Mouse (Mus musculus): ENCODE measurements at regions not wholly inside any gene's neighbourhood (a gene's known extent, or its start where the extent isn't known, plus 50 kb on each side); places are given as distances from the start of the nearest gene placed in this dataset.

DNA sequence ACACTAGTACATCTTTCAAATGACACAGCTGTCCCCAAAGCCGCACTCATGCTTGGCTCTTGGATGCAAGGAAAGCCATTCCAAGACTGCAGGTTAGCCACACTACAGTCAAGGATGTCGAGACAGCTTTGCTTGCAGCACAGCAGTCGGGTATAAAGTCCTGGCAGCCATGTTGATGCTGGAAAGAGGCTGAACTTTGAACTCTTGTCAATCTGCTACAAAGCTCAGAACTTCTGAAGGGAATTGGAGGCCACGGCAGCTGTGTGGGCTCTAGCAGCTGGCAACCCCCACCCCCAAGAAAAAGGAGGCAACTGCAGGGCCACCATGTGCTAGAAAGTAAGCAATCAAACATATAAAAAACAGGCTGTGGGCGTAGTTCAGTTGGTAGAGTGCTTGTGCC, 90.0 kb upstream of the Zcchc2 start:
- Histone ChIP-seq H3K4me2 (ENCODE audit: low read depth, low read length, severe bottlenecking) (no peak overlapping the region), H3K4me3 (ENCODE audit: low read depth, low read length) (no peak overlapping the region), H3K4me1 (replicated peaks; ENCODE audit: control insufficient read depth, insufficient read depth, low read length) (no peaks in the 10 kb centered on the region), H3K36me3 (ENCODE audit: control insufficient read depth, insufficient read depth, low read length) (no peaks in the 10 kb centered on the region), H3K9me3 (ENCODE audit: control insufficient read depth, low read length) (no peaks in the 10 kb centered on the region), H3K27ac (ENCODE audit: low read depth, low read length) (no peak overlapping the region), H3K27me3 (ENCODE audit: control insufficient read depth, insufficient read depth, low read length) (no peaks in the 10 kb centered on the region), H3K9ac (ENCODE audit: low read length) (no peak overlapping the region)
- no peak for ATAC-seq (replicated peaks; ENCODE audit: low FRiP score)
- no peak for DNase-seq (ENCODE audit: low spot score)
- WGBS: 75% methylated on average over 5 of the region's 5 CpGs

DNA sequence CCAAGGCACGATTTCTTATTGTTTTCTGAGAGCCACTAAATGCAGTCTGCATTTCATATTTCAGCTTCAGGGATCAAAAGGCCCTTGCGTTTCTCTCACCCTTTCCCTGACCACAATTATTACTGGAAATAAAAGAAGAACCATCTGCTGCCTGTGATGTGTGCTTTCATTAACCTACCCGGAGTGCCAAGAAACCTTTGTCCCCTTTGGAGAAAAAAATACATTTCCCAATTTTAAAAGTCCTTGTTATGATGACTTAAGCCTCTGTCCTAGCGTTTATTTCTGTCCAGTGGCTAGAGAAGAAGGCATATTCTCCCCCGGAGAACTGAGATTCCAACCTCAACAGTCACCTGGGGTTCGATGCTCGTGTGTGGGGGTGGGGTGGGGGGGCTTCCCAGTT, 89.3 kb upstream of the Zcchc2 start:
- ATAC-seq (replicated peaks; ENCODE audit: low FRiP score) (no peak), DNase-seq (ENCODE audit: low spot score) (no peak)
- WGBS: 82% methylated on average over 7 of the region's 7 CpGs
- Histone ChIP-seq H3K4me1 (replicated peaks; ENCODE audit: control insufficient read depth, insufficient read depth, low read length) (no peaks in the 10 kb centered on the region), H3K27me3 (ENCODE audit: control insufficient read depth, insufficient read depth, low read length) (no peaks in the 10 kb centered on the region), H3K9ac (ENCODE audit: low read length) (no peak overlapping the region), H3K27ac (ENCODE audit: low read depth, low read length) (no peak overlapping the region), H3K36me3 (ENCODE audit: control insufficient read depth, insufficient read depth, low read length) (no peaks in the 10 kb centered on the region), H3K4me3 (ENCODE audit: low read depth, low read length) (no peak overlapping the region), H3K4me2 (ENCODE audit: low read depth, low read length, severe bottlenecking) (no peak overlapping the region), H3K9me3 (ENCODE audit: control insufficient read depth, low read length) (no peaks in the 10 kb centered on the region)

DNA sequence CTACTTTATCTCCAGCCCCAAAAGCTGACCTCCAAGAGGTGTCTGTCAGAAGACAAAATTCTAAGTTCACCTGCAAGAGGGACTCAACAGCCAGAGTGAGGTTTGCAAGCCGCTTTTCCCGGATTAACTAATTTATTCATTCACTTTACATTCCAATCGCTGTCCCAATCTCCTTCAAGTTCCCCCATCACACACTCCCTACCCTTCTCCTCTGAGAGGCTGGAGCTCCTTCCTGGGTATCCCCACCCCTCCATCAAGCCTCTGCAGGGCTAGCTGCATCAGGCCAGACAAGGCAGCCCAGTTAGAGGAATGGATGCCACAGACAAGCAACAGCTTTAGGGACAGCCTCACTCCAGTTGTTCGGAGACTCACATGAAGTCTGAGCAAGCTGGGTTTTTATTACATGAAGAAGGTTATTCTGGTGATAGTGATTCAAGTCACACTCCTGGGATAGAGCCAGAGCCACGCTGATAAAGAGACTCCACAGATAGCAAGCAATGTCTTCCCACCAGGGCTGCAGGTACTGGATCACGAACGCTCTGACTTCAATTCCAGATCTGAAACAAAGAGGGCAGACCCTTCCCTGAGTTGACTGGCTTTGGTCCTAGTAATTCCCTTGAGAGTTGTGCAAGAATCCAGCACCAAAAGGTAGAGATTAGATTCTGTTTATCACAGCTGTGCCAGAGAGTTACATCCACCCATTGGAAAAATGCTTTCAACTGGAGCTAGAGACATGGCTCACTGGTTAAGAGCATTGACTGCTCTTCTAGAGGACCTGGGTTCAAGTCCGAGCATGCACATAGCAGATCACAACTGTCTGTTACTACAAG, 86.7 kb upstream of the Zcchc2 start:
- H3K4me2 ChIP-seq (ENCODE audit: low read depth, low read length, severe bottlenecking): no peak overlapping the region
- no peak for ATAC-seq (replicated peaks; ENCODE audit: low FRiP score)

DNA sequence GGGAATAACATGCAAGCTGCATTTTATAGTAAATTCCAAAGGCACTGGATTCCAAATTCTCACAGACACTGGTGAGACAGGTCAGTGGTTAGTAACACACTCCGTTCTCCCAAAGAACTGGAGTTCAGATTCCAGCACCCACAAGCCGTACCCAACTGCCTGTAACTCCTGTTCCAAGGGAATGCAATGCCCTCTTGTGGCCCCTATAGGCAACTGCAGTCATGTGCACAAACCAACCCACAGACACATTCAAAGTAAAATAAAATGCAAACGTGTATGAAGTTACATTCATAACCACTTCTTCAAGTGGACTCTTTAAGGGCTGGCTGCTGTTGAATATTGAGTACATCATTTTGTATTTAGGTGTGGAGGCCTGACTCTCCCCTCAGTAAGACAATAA, 85.5 kb upstream of the Zcchc2 start:
- ATAC-seq (replicated peaks; ENCODE audit: low FRiP score) (no peak), DNase-seq (ENCODE audit: low spot score) (peak; percentile 30)
- Histone ChIP-seq H3K27me3 (ENCODE audit: control insufficient read depth, insufficient read depth, low read length) (no peaks in the 10 kb centered on the region), H3K36me3 (ENCODE audit: control insufficient read depth, insufficient read depth, low read length) (no peaks in the 10 kb centered on the region), H3K9ac (ENCODE audit: low read length) (no peak overlapping the region), H3K9me3 (ENCODE audit: control insufficient read depth, low read length) (no peaks in the 10 kb centered on the region), H3K4me1 (replicated peaks; ENCODE audit: control insufficient read depth, insufficient read depth, low read length) (no peaks in the 10 kb centered on the region; the same call in 1 of the 2 replicates), H3K4me2 (ENCODE audit: low read depth, low read length, severe bottlenecking) (no peak overlapping the region), H3K27ac (ENCODE audit: low read depth, low read length) (no peak overlapping the region), H3K4me3 (ENCODE audit: low read depth, low read length) (no peak overlapping the region)
- WGBS: 88% methylated on average over 3 of the region's 3 CpGs

More for the DNA sequence above, 86.7 kb upstream of the Zcchc2 start:
- H3K27me3 ChIP-seq (ENCODE audit: control insufficient read depth, insufficient read depth, low read length): no peaks in the 10 kb centered on the region
- peak; percentile 41 for DNase-seq (ENCODE audit: low spot score)
- no peaks in the 10 kb centered on the region; the same call in 1 of the 2 replicates for H3K4me1 ChIP-seq (replicated peaks; ENCODE audit: control insufficient read depth, insufficient read depth, low read length)
- no peak overlapping the region for H3K9ac ChIP-seq (ENCODE audit: low read length)
- no peaks in the 10 kb centered on the region for H3K36me3 ChIP-seq (ENCODE audit: control insufficient read depth, insufficient read depth, low read length)
- WGBS: 71% methylated on average over 8 of the region's 8 CpGs
- H3K27ac ChIP-seq (ENCODE audit: low read depth, low read length): no peak overlapping the region
- H3K9me3 ChIP-seq (ENCODE audit: control insufficient read depth, low read length): no peaks in the 10 kb centered on the region
- no peak overlapping the region for H3K4me3 ChIP-seq (ENCODE audit: low read depth, low read length)

DNA sequence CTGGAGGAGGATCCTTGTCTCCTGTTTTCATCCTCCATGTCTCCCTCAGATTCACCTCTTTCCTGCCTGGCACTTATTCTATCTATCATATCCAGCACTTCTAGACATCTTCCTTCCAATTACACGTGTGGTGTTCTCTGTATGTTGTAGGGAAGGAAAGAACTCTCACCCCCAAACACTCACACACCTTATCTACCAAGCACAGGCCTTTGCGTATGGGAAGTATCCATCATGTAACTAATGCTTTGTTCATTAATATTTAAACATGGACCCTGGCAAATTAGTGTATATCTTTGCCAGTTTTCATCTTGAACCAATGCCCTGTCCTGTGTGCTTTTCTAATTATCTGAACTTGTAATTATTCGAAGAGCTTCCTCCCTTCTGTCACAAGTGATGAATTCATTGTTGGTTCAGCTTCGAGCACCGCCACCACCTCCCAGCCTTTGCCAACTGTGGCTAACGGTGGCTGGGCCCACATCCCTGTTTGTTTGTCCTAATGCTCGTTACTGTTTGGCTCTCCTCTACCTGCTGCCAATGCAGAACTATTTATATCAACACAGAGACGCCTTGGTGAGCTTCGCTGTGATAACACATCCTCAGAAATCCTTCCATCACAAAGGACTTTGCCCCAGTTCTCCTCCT, 84.3 kb upstream of the Zcchc2 start:
- ATAC-seq (replicated peaks; ENCODE audit: low FRiP score): no peak
- WGBS: 74% methylated on average over 9 of the region's 9 CpGs

DNA sequence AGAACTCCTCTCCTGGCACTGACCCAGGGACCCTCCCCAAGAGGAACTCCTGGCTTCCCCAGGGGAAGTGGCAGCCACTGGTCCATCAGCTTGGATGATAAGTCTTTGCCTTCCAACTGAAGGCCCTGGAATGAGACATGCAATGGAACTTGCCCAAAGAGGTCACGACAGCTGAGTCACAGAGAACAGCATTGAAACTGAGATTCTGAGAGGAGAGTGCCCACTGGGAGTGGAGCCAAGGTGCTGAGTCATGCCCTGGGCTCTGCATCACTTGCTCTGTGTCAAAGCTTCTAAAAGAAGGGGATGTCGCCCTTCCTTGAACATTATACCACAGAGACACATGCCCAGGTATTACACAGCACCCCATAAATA, 83.8 kb upstream of the Zcchc2 start:
- peak; percentile 42 for DNase-seq (ENCODE audit: low spot score)
- Histone ChIP-seq H3K4me2 (ENCODE audit: low read depth, low read length, severe bottlenecking) (no peak overlapping the region), H3K9ac (ENCODE audit: low read length) (no peak overlapping the region)

More for the DNA sequence above, 84.3 kb upstream of the Zcchc2 start:
- H3K9me3 ChIP-seq (ENCODE audit: control insufficient read depth, low read length): no peaks in the 10 kb centered on the region
- H3K4me3 ChIP-seq (ENCODE audit: low read depth, low read length): no peak overlapping the region
- no peaks in the 10 kb centered on the region; the same call in 1 of the 2 replicates for H3K4me1 ChIP-seq (replicated peaks; ENCODE audit: control insufficient read depth, insufficient read depth, low read length)
- no peaks in the 10 kb centered on the region for H3K27me3 ChIP-seq (ENCODE audit: control insufficient read depth, insufficient read depth, low read length)
- no peaks in the 10 kb centered on the region for H3K36me3 ChIP-seq (ENCODE audit: control insufficient read depth, insufficient read depth, low read length)
- H3K27ac ChIP-seq (ENCODE audit: low read depth, low read length): no peak overlapping the region
- H3K9ac ChIP-seq (ENCODE audit: low read length): no peak overlapping the region
- no peak for DNase-seq (ENCODE audit: low spot score)
- H3K4me2 ChIP-seq (ENCODE audit: low read depth, low read length, severe bottlenecking): no peak overlapping the region

DNA sequence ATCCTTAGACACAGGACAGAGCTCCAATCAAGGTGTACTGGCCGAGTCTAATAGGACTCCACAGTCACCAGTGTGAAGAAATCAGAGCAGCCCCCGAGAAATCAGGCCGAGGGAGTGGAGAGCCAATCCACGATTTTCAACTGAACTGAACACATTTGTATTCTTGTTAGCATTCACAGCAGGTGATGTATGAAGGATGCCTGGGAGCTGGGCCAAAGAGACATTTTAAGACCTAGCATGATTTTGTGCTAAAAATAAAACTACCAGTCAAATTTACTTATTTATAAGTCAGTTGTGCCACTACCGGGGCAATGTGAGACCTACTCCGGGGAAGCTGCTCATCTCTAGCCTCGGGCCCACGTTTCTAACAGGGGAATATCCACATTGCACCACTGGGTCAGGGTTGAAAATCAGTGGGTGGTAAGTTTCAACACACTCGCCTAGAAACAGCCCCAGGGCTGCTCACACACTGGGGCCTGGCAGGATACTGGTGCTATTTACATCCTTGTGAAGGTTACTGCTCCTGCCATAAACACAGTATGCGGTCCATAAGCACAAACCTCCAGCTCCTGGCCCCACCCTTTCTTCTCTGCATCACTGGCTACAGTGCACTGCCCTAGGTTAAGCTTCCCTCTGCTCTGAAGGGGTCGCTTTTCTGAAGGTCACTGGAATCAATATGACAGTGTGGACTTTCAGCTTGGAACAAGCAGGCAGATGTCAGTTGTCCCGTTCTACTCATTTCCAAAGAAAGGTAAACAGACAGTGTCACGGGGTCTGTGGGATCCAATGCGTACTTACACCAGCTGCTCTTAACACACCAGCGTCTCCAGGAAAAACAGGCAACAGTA, 82.0 kb upstream of the Zcchc2 start:
- ATAC-seq (replicated peaks; ENCODE audit: low FRiP score) (0 out of 2 replicates have a peak, but pooled peaks have one; percentile 30), DNase-seq (ENCODE audit: low spot score) (peak; percentile 36)
- Histone ChIP-seq H3K9me3 (ENCODE audit: control insufficient read depth, low read length) (no peaks in the 10 kb centered on the region), H3K27ac (ENCODE audit: low read depth, low read length) (no peak overlapping the region), H3K36me3 (ENCODE audit: control insufficient read depth, insufficient read depth, low read length) (no peaks in the 10 kb centered on the region), H3K4me2 (ENCODE audit: low read depth, low read length, severe bottlenecking) (no peak overlapping the region), H3K4me3 (ENCODE audit: low read depth, low read length) (no peak overlapping the region), H3K4me1 (replicated peaks; ENCODE audit: control insufficient read depth, insufficient read depth, low read length) (no peaks in the 10 kb centered on the region; the same call in 1 of the 2 replicates), H3K27me3 (ENCODE audit: control insufficient read depth, insufficient read depth, low read length) (no peaks in the 10 kb centered on the region), H3K9ac (ENCODE audit: low read length) (no peak overlapping the region)
- WGBS: 65% methylated on average over 15 of the region's 15 CpGs

More for the DNA sequence above, 83.8 kb upstream of the Zcchc2 start:
- no peak for ATAC-seq (replicated peaks; ENCODE audit: low FRiP score)
- Histone ChIP-seq H3K4me3 (ENCODE audit: low read depth, low read length) (no peak overlapping the region), H3K9me3 (ENCODE audit: control insufficient read depth, low read length) (no peaks in the 10 kb centered on the region), H3K36me3 (ENCODE audit: control insufficient read depth, insufficient read depth, low read length) (no peaks in the 10 kb centered on the region), H3K27me3 (ENCODE audit: control insufficient read depth, insufficient read depth, low read length) (no peaks in the 10 kb centered on the region), H3K4me1 (replicated peaks; ENCODE audit: control insufficient read depth, insufficient read depth, low read length) (no peaks in the 10 kb centered on the region; the same call in 1 of the 2 replicates), H3K27ac (ENCODE audit: low read depth, low read length) (no peak overlapping the region)
- WGBS: 91% methylated on average over 2 of the region's 2 CpGs

DNA sequence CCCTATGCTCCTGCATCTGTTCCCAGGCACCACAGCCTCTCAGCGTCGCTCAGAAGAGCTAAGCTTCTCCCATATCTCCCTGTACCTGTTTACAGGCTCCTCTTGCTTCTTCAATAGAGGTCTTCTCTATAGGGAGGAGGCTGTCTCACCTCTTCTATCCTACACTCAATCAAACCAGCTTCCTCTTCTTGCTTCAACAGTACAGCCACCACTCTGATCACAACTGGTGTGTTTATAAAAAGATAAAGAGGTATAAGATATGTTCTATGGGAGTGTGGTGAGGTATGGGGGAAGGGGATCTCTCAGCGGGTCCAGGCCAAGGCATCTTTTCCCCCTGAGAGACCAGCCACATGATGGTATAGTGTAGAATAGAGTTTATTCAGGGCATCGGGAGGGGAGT, 81.1 kb upstream of the Zcchc2 start:
- H3K9ac ChIP-seq (ENCODE audit: low read length): no peak overlapping the region
- H3K4me2 ChIP-seq (ENCODE audit: low read depth, low read length, severe bottlenecking): no peak overlapping the region
- 81% methylated on average over 4 of the region's 4 CpGs for WGBS
- H3K4me1 ChIP-seq (replicated peaks; ENCODE audit: control insufficient read depth, insufficient read depth, low read length): no peaks in the 10 kb centered on the region; the same call in 1 of the 2 replicates
- no peak overlapping the region for H3K4me3 ChIP-seq (ENCODE audit: low read depth, low read length)
- no peak for ATAC-seq (replicated peaks; ENCODE audit: low FRiP score)
- no peaks in the 10 kb centered on the region for H3K36me3 ChIP-seq (ENCODE audit: control insufficient read depth, insufficient read depth, low read length)
- H3K27me3 ChIP-seq (ENCODE audit: control insufficient read depth, insufficient read depth, low read length): no peaks in the 10 kb centered on the region
- no peak overlapping the region for H3K27ac ChIP-seq (ENCODE audit: low read depth, low read length)
- H3K9me3 ChIP-seq (ENCODE audit: control insufficient read depth, low read length): no peaks in the 10 kb centered on the region
- no peak for DNase-seq (ENCODE audit: low spot score)

Measured in forebrain, embryonic 11.5 days (tissue).